Mouse (Mus musculus) midbrain, postnatal 0 days (tissue): ENCODE data around the gene Med29. TPM values are rescaled to one million over a fixed set of nuclear protein-coding genes. Genes with fewer than 3 reads are reported as not detected.

Source experiments
- ATAC-seq: fragments of 200-750 bp; cut with Nextera tagmentation; 2 replicates; pipeline ENCODE4 v1.8.0; 2017; ENCODE audit warnings: moderate number of reproducible peaks, mild to moderate bottlenecking, moderate TSS enrichment, moderate library complexity; ENCODE audit not compliant: low FRiP score
- DNase-seq: peaks from one replicate; pipeline ENCODE4 v3.0.0-alpha.2; 2015; ENCODE audit warnings: low spot score
- H3K27ac ChIP-seq: fragments of 300-500 bp; sonication (generic); 2 replicates; pipeline ENCODE4 v1.5.1; 2014; ENCODE audit warnings: low read depth, mild to moderate bottlenecking, low read length, mixed read lengths
- H3K27me3 ChIP-seq: fragments of 300-500 bp; sonication (generic); 2 replicates; pipeline ENCODE4 v1.6.1; 2014; ENCODE audit warnings: low read length, control low read depth, mixed read lengths; ENCODE audit not compliant: insufficient read depth
- H3K36me3 ChIP-seq: fragments of 300-500 bp; sonication (generic); 2 replicates; pipeline ENCODE4 v1.6.1; 2014; ENCODE audit warnings: low read length, control low read depth, mixed read lengths; ENCODE audit not compliant: insufficient read depth
- H3K4me1 ChIP-seq: fragments of 300-500 bp; sonication (generic); 2 replicates; pipeline ENCODE4 v1.6.1; 2014; ENCODE audit warnings: mild to moderate bottlenecking, control low read depth, antibody characterized with exemption, low read length, mixed read lengths; ENCODE audit not compliant: insufficient read depth
- H3K4me2 ChIP-seq: fragments of 300-500 bp; sonication (generic); 2 replicates; pipeline ENCODE4 v1.6.1; 2014; ENCODE audit warnings: low read depth, mild to moderate bottlenecking, low read length, mixed read lengths; ENCODE audit not compliant: poor library complexity, severe bottlenecking
- H3K4me3 ChIP-seq: fragments of 300-500 bp; sonication (generic); 2 replicates; pipeline ENCODE4 v1.5.1; 2014; ENCODE audit warnings: low read depth, mild to moderate bottlenecking, low read length, moderate library complexity
- H3K9ac ChIP-seq: fragments of 300-500 bp; sonication (generic); replicated peaks from 2 replicates; pipeline ENCODE4 v1.6.1; 2014; ENCODE audit warnings: mild to moderate bottlenecking, low read length, moderate library complexity, mixed read lengths; ENCODE audit not compliant: poor library complexity, severe bottlenecking
- H3K9me3 ChIP-seq: fragments of 300-500 bp; sonication (generic); 2 replicates; pipeline ENCODE4 v1.6.1; 2016; ENCODE audit warnings: low read length, control low read depth
- CTCF ChIP-seq: IDR thresholded peaks from 2 replicates; pipeline ENCODE4 v1.5.1; 2016; ENCODE audit warnings: antibody characterized with exemption, mild to moderate bottlenecking
- WGBS: fragments of 180-500 bp; shearing (Covaris S2); extraction: QIAGEN DNeasy Blood & Tissue Kit; methylation state at CpG from one replicate; pipeline ENCODE4 v1.1.7; 2014; 5-methylcytosine and 5-hydroxymethylcytosine counted together
- polyA plus RNA-seq: library from polyadenylated mRNA; unstranded; fragments of >200 nt; fragmentation: Nextera tagmentation; extraction: Ambion mirVana; gene quantifications from 2 replicates; pipeline ENCODE4 v1.2.1, GENCODE M21; 2015
- total RNA-seq: library from RNA; depleted of rRNA; stranded (reverse); fragments of >200 nt; gene quantifications from 2 replicates; pipeline ENCODE4 v1.2.3, GENCODE M21; 2014

Med29 gene
- total and polyA plus RNA-seq, 2 experiments from 2014 or later, result 37.9 to 41.6 TPM

DNA sequence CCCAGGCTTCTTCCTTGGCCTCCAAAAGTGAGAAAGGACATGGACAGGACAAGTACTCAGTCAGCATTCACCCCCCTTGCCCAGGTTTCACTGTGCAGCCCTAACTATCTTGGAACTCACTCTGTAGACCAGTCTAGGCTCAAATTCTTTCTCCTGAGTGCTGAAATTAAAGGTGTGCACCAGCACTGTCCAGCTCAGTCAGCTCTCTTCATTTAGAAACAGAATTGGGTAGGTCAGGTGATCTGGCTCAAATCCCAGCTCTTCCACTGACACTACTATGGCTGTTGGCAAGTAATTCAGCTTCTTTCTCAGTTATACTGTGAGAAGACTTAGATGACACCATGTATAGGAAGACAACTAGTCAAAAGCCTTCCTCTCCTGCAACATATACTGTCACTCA is 35.2 kb upstream of the Med29 start:
- no peak for DNase-seq
- H3K27ac ChIP-seq, result no peak overlapping the region
- H3K27me3 ChIP-seq, result no peaks in the 10 kb centered on the region
- no peak overlapping the region for H3K4me3 ChIP-seq
- ATAC-seq, result no peak
- no peaks in the 10 kb centered on the region for H3K9me3 ChIP-seq
- no peaks in the 10 kb centered on the region for H3K4me1 ChIP-seq
- no peak overlapping the region for H3K9ac ChIP-seq
- TF ChIP-seq CTCF, result no peak
- no peak overlapping the region for H3K4me2 ChIP-seq
- H3K36me3 ChIP-seq, result peaks cover 19% of the 10 kb centered on the region

DNA sequence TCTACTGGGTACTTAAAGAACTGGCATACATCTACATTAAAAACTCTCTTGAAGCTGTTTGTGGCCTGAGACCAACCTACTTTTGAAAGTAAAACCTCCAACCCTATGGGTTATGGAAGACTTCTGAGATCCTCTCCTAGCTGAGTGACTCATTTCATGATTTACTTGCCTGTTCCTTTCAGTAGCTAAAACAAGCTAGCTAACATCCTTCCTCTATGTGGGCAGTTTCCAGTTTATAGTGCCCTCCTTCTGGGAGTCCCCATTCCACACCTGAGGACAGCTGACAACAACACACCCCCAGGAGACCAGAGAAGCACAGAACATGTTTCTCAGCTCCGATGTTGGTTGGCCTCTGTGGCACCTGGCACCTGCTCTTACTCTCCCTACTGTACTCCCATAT is 30.5 kb upstream of the Med29 start:
- Histone ChIP-seq H3K9ac (no peak overlapping the region), H3K27ac (no peak overlapping the region), H3K36me3 (peaks cover 46% of the 10 kb centered on the region), H3K4me1 (no peaks in the 10 kb centered on the region), H3K4me3 (no peak overlapping the region), H3K4me2 (no peak overlapping the region), H3K9me3 (no peaks in the 10 kb centered on the region), H3K27me3 (no peaks in the 10 kb centered on the region)
- WGBS, result 83% methylated on average over 1 of the region's 1 CpGs
- ATAC-seq (no peak), DNase-seq (no peak)
- no peak for TF ChIP-seq CTCF

DNA sequence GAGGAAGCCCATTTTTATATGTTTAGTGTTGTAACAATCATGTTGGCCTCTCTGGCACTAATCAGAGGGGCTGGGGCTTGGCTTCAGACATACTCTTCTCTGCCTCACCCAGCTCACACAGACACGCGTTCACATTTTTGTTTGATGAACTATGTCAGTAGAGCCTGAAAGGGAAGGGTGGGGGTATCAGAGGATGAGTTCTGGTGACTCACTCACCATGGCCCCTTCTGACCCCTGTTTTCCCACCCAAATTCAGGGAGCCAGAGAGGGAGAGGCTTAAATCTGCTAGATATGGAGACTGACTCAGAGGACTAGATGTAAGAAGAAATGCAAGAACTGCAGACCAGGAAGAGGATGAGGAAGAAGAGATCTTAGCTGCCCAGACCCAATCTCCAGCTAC is 26.9 kb upstream of the Med29 start:
- Histone ChIP-seq H3K4me1 (no peaks in the 10 kb centered on the region), H3K4me2 (no peak overlapping the region), H3K27me3 (no peaks in the 10 kb centered on the region), H3K27ac (no peak overlapping the region), H3K9ac (no peak overlapping the region), H3K9me3 (no peaks in the 10 kb centered on the region), H3K4me3 (no peak overlapping the region), H3K36me3 (peaks cover 58% of the 10 kb centered on the region)
- ATAC-seq (no peak), DNase-seq (no peak)
- TF ChIP-seq CTCF, result no peak
- 97% methylated on average over 2 of the region's 2 CpGs for WGBS

DNA sequence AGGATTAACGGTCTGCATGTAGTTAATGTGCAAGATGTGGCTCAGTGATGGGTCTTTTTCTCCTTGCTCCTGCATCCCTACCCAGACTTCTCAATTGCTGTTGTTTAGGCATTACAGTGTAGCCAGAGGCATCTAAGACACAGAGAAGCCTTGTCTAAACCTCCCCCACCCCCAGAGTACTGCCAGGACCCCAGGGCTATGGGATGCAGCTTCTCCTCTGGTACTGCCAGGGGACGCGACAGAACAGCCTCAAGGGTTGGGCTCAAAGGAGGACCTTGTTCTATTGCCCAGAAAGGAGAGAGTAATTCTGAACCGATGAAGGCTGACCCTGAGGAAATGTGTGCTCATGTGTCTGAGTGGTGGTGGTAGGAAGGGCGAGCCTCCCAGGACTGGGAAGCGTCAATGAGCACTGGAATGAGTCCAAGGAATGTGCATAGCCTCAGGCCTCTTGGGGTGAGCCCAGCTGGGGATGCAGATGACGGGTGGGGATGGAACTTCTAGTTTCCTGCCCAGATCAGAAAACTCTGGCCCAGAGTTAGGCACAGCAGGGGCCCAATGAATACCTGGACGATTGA is 25.7 kb upstream of the Med29 start:
- Histone ChIP-seq H3K36me3 (peaks cover 65% of the 10 kb centered on the region), H3K4me1 (no peaks in the 10 kb centered on the region)
- ATAC-seq, result no peak

DNA sequence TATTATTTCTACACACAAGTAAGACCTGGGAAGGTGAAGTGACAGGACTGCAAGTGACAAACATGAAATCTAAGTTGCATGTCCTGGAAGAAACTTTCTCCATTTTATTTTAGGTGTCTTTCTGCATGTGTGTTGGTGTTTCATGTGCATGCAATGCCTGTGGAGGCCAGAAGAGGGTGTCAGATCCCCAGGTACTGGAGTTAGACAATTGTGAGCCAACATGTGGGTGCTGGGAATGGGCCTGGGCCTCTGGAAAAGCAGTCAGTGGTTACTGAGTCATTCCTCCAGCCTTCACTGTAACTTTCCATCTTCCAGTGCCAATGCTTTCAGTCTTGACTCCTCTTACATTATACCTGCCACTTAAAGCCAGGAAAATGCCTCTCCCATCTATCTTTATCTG is 24.9 kb upstream of the Med29 start:
- H3K9me3 ChIP-seq, result no peaks in the 10 kb centered on the region
- no peak overlapping the region for H3K27ac ChIP-seq
- no peaks in the 10 kb centered on the region for H3K27me3 ChIP-seq
- H3K4me1 ChIP-seq, result no peaks in the 10 kb centered on the region
- TF ChIP-seq CTCF, result peak; percentile 47
- no peak for DNase-seq
- H3K4me2 ChIP-seq, result no peak overlapping the region
- no peak overlapping the region for H3K4me3 ChIP-seq
- ATAC-seq, result no peak
- H3K9ac ChIP-seq, result no peak overlapping the region
- peaks cover 63% of the 10 kb centered on the region for H3K36me3 ChIP-seq

More for the DNA sequence above, 25.7 kb upstream of the Med29 start:
- peak; percentile 39 for DNase-seq
- H3K27ac ChIP-seq, result no peak overlapping the region; the same call in 1 of the 2 replicates
- no peak for TF ChIP-seq CTCF
- H3K4me2 ChIP-seq, result no peak overlapping the region
- H3K4me3 ChIP-seq, result no peak overlapping the region
- no peaks in the 10 kb centered on the region for H3K27me3 ChIP-seq
- H3K9ac ChIP-seq, result no peak overlapping the region
- WGBS, result 80% methylated on average over 8 of the region's 8 CpGs
- H3K9me3 ChIP-seq, result no peaks in the 10 kb centered on the region

DNA sequence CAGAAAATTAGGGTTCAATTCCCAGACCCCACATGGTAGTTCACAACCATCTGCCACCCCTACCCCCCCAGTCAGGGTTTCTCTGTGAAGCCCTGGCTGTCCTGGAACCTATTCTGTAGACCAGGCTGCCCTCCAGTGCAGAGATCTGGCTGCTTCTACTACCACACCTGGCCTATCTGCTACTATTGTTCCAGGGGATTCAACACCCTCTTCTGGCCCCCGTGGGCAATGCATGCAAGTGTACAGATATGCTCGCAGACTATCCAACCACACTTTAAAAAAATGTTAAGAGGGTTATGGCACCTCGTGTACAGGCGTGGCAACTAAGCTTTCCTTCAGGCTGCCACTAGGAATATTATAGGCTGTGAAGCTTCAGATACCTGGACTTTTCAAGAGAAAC is 20.3 kb upstream of the Med29 start:
- Histone ChIP-seq H3K27me3 (no peaks in the 10 kb centered on the region), H3K4me2 (no peak overlapping the region), H3K27ac (no peak overlapping the region), H3K9ac (no peak overlapping the region), H3K4me3 (no peak overlapping the region), H3K4me1 (no peaks in the 10 kb centered on the region), H3K36me3 (peaks cover 48% of the 10 kb centered on the region), H3K9me3 (no peaks in the 10 kb centered on the region)
- DNase-seq (no peak), ATAC-seq (no peak)
- peak; percentile 22; the same call in 1 of the 2 replicates for TF ChIP-seq CTCF
- 88% methylated on average over 4 of the region's 4 CpGs for WGBS
